ENCODE assay signal across 9 mouse cellular contexts in genomic region chr1:177408690-177409089, GRCm38 (mm10). TPM values are rescaled to one million over a fixed set of nuclear protein-coding genes. Genes with fewer than 3 reads are reported as not detected.
DNase-seq lines count a peak whose midpoint lies in the region; ATAC-seq and TF ChIP-seq lines count a peak whose summit lies in the region.
"Had no signal": no experiment of that assay in that cellular context is flagged by ENCODE, and none has a peak within 500 bp of the region (broad histone marks: within the 10 kb centered on the region; RNA-seq: fewer than 3 reads in every experiment).

No protein-coding gene starts in this region.

- no peaks in the 10 kb centered on the region for H3K27me3 ChIP-seq in midbrain, postnatal 0 days (ENCODE audit: insufficient read depth, low read length)
- H3K27me3 ChIP-seq in midbrain, embryonic 16.5 days (ENCODE audit: control insufficient read depth, insufficient read depth, low read depth, low read length): no peaks in the 10 kb centered on the region
- no peaks in the 10 kb centered on the region for H3K27me3 ChIP-seq in midbrain, embryonic 13.5 days
- H3K27me3 ChIP-seq: neural tube, embryonic 12.5 days had no signal

- DNase-seq in cerebellum, adult 11 months: peak; percentile 15
- DNase-seq in cerebellum, postnatal 36 days: no peak
- DNase-seq in midbrain, postnatal 0 days (ENCODE audit: low spot score): no peak
- peak; percentile 14 to 33 for DNase-seq in heart, postnatal 36 days
- DNase-seq in mesoderm, embryonic 11.5 days (ENCODE audit: low read depth, low spot score): peak; percentile 6

- no peak for ATAC-seq in midbrain, postnatal 0 days (ENCODE audit: low FRiP score)
- ATAC-seq in midbrain, embryonic 16.5 days: no peak
- no peak for ATAC-seq in erythroblast, adult 5-6 weeks (replicated peaks; ENCODE audit: low FRiP score, poor library complexity, severe bottlenecking)
- ATAC-seq in midbrain, embryonic 13.5 days: no peak

- no peak overlapping the region for H3K4me3 ChIP-seq in midbrain, postnatal 0 days (ENCODE audit: low read depth, low read length)
- no peak overlapping the region for H3K4me3 ChIP-seq in midbrain, embryonic 16.5 days (ENCODE audit: low read depth, low read length)
- no peak overlapping the region for H3K4me3 ChIP-seq in midbrain, embryonic 13.5 days (replicated peaks)
- H3K4me3 ChIP-seq: neural tube, embryonic 12.5 days had no signal

- intact Hi-C loops in heart, postnatal 36 days (cut with DNase I): loop anchor here (1.0 to 5.0 kb wide), 2 partner anchors 64 to 277 kb away; no protein-coding TSS in a partner anchor

- no peaks in the 10 kb centered on the region for H3K9me3 ChIP-seq in midbrain, postnatal 0 days (ENCODE audit: low read length)
- no peaks in the 10 kb centered on the region for H3K9me3 ChIP-seq in midbrain, embryonic 16.5 days (replicated peaks; ENCODE audit: control insufficient read depth, low read length, poor library complexity, severe bottlenecking)
- H3K9me3 ChIP-seq in midbrain, embryonic 13.5 days: no peaks in the 10 kb centered on the region
- H3K9me3 ChIP-seq: neural tube, embryonic 12.5 days had no signal

- peaks cover 4% of the 10 kb centered on the region; the same call in 1 of the 2 replicates for H3K4me1 ChIP-seq in midbrain, postnatal 0 days (ENCODE audit: insufficient read depth, low read length)
- peaks cover 17% of the 10 kb centered on the region for H3K4me1 ChIP-seq in midbrain, embryonic 16.5 days (ENCODE audit: control insufficient read depth, insufficient read depth, low read length)
- H3K4me1 ChIP-seq in midbrain, embryonic 13.5 days (replicated peaks): peaks cover 24% of the 10 kb centered on the region

- H3K4me2 ChIP-seq in midbrain, postnatal 0 days (ENCODE audit: low read depth, low read length, poor library complexity, severe bottlenecking): no peak overlapping the region
- no peak overlapping the region for H3K4me2 ChIP-seq in midbrain, embryonic 16.5 days (ENCODE audit: low read length)
- no peak overlapping the region for H3K4me2 ChIP-seq in midbrain, embryonic 13.5 days (replicated peaks)
- H3K4me2 ChIP-seq: neural tube, embryonic 12.5 days had no signal

- no peaks in the 10 kb centered on the region for H3K36me3 ChIP-seq in midbrain, postnatal 0 days (ENCODE audit: insufficient read depth, low read length)
- no peaks in the 10 kb centered on the region for H3K36me3 ChIP-seq in midbrain, embryonic 16.5 days (ENCODE audit: control insufficient read depth, insufficient read depth, low read length)
- no peaks in the 10 kb centered on the region for H3K36me3 ChIP-seq in midbrain, embryonic 13.5 days
- H3K36me3 ChIP-seq: neural tube, embryonic 12.5 days had no signal

- no peak overlapping the region for H3K9ac ChIP-seq in midbrain, postnatal 0 days (replicated peaks; ENCODE audit: low read length, poor library complexity, severe bottlenecking)
- no peak overlapping the region for H3K9ac ChIP-seq in midbrain, embryonic 16.5 days (ENCODE audit: low read depth, low read length)
- no peak overlapping the region for H3K9ac ChIP-seq in midbrain, embryonic 13.5 days (replicated peaks)
- H3K9ac ChIP-seq: neural tube, embryonic 12.5 days had no signal

- H3K27ac ChIP-seq in midbrain, postnatal 0 days (ENCODE audit: low read depth, low read length): no peak overlapping the region
- no peak overlapping the region for H3K27ac ChIP-seq in midbrain, embryonic 16.5 days (ENCODE audit: low read length)
- H3K27ac ChIP-seq in midbrain, embryonic 13.5 days: no peak overlapping the region
- H3K27ac ChIP-seq: neural tube, embryonic 12.5 days had no signal

- WGBS in midbrain, postnatal 0 days: 90% methylated on average over 3 of the region's 3 CpGs
- 72% methylated on average over 3 of the region's 3 CpGs for WGBS in midbrain, embryonic 16.5 days
- 84% methylated on average over 3 of the region's 3 CpGs for WGBS in midbrain, embryonic 13.5 days

- TF ChIP-seq CTCF in midbrain, postnatal 0 days (IDR thresholded peaks at IDR 0.05): peak; percentile 36; the same call in 1 of the 2 replicates

RNA-seq across cellular contexts. Expression of gene Zbtb18, which starts 33.5 kb away (rescaled TPM):
- total RNA-seq in midbrain, postnatal 0 days (2014; rRNA removed): 24.7 and 56.7 TPM in 2 replicates
- 3.5 and 3.6 TPM in 2 replicates for polyA plus RNA-seq in midbrain, postnatal 0 days (2015; fragmentation: Nextera tagmentation; extraction: Ambion mirVana)
- 3.6 and 4.4 TPM in 2 replicates for polyA plus RNA-seq in midbrain, embryonic 16.5 days (2015; fragmentation: Nextera tagmentation; extraction: Ambion mirVana)
- 10 to 100 TPM; 44.5 to 44.6 TPM for total RNA-seq in heart, postnatal 36 days (2021)
- total RNA-seq in erythroblast, adult 5-6 weeks (2015; ENCODE audit: low replicate concordance): 10.7 and 13.8 TPM in 2 replicates
- total RNA-seq in erythroblast, adult 5-6 weeks (2017; ENCODE audit: low replicate concordance): 10.5 and 16.0 TPM in 2 replicates
- polyA plus RNA-seq in midbrain, embryonic 13.5 days (2015; fragmentation: Nextera tagmentation; extraction: Ambion mirVana): 14.0 and 20.6 TPM in 2 replicates

Comparison
In these comparisons a context has a peak if more than half of its experiments do, and no peak if none do; other contexts are left out.
1. DNase-seq: peak in cerebellum, adult 11 months (single experiment), heart, postnatal 36 days (2 of 2) and mesoderm, embryonic 11.5 days (single experiment); none in cerebellum, postnatal 36 days (0 of 2) and midbrain, postnatal 0 days (single experiment).